Mouse (Mus musculus) cerebellum, adult (tissue): ENCODE measurements around the gene P2rx7.

ENCODE experiments used
- ATAC-seq: cut with Nextera tagmentation; 2 replicates; pipeline ENCODE4 v1.9.2; 2017; ENCODE audit warnings: mild to moderate bottlenecking, moderate library complexity, mixed read lengths; ENCODE audit not compliant: insufficient number of reproducible peaks, low FRiP score, low TSS enrichment

Gene P2rx7

DNA sequence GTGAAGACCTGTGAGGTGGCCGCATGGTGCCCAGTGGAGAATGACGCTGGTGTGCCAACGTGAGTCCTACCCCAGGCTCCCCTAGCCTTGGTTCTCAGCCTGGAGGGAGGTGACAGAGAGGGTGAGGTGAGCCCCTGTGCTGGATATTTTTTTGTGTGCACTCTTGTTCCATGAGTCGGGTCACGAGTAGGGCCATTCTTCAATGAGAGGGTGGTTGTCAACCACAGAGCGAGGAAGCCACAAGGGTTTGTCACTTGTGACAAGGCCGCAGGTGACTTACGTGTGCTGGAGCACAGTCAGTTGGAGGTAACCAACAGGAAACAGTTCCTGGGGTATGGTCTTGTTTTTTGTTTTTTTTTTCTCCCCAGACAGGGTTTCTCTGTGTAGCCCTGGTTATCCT lies 75.5 kb downstream of the P2rx7 start:
- no peak for ATAC-seq

DNA sequence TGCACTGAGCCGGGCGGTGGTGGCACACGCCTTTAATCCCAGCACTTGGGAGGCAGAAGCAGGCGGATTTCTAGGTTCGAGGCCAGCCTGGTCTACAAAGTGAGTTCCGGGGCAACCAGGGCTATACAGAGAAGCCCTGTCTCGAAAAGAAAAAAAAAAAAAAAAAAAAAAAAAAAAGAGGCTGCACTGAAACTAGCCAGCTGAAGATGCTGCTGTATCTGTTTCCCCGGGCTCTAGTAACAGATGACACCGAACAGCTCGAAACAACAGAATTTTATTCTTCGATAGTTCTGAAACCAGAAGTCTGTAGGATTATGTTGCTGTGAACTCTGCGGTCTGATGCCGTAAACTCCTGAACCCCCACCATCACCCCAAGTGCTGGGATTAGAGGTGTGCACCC lies 81.7 kb downstream of the P2rx7 start:
- no peak for ATAC-seq

DNA sequence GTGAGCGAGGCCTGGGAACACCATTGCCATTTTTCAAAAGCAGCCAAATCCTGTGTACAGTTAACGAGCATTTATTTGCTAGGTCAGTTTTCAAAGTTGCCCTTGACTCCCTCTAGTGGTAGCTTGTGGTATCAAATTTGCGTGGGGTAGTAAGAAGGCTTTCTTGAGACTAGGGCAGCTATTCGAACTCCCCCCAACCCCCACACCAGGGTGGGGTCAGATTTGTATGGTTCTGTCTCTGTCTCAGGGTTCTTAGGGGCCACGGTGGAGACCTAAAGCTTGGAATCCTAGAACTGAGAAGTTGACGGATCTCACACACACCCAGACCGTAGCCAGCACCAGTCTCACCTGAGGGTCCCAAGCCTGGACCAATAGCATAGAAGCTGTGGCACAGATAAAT lies 82.4 kb downstream of the P2rx7 start:
- peak; percentile 57; the same call in 1 of the 2 replicates for ATAC-seq

DNA sequence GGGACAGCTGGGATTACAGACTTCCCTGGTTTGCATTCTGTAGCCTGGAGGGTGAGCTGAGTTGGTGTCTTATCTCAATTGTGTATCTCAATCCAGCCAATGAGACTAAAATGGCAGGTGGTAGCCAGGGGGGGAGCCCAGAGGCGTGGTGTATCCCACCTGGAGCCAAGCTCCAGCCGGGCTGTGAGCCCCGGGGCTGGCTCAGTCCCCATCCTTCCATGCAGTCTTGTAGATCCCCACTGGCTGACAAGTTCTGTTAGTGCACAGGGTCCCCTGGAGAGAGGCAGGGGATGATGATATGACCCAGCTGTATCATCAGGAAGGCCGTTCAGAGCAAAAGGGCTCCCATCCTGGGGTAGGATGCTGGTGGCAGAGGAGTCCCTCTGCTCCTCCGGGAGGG lies 82.9 kb downstream of the P2rx7 start:
- no peak for ATAC-seq

DNA sequence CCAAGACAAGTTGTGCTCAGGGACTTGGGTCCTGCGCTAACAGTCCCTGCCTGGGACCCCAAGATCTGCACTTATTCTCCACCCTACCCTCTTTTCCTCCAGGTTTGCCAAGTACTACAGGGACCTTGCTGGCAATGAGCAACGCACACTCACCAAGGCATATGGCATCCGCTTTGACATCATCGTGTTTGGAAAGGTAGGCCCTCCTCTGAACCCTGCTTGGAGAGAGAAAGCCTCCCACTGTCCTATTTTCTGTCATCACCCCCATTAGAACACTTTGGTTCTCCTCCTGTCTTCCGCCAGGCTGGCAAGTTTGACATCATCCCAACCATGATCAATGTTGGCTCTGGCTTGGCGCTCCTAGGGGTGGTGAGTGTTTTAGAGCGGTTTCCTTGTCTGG lies 83.4 kb downstream of the P2rx7 start:
- no peak for ATAC-seq

DNA sequence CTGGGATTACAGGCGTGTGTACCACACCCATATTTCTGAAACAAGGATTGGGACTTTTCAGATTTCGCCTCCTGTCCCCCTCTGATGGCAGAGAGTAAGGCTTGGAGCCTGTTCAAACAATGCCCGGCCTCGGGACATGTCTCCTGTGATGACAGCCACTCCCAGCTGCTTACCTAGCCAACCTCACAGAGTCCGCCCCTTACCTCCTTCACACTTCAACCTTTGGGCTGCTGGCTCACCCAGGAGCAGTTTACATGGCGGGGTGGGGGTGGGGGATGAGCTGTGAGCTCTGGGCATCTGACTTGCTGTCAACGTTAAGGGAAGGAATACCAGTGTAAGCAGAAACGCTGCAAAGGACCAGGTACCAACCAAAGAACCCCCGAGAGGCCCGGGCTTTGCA lies 87.1 kb downstream of the P2rx7 start:
- no peak for ATAC-seq

DNA sequence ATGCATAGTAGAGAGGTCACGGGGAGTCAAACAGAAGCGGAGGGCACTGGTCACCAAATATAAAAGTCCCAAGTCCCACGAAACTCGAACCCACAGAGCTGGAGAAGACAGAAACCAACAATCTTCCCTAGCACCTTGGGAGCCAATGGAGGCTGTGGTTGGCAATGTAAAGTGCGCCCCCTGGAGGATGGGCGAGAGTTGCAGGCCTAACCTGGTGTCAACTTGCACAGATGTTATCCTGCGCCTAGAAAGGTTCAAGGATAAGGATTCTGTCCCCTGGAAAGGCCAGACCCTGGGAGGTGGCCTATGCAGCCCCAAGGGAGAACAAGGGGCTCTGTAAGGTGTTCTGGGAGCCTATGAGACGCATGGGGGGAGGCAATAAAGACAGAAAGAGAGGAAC lies 87.6 kb downstream of the P2rx7 start:
- ATAC-seq = no peak

DNA sequence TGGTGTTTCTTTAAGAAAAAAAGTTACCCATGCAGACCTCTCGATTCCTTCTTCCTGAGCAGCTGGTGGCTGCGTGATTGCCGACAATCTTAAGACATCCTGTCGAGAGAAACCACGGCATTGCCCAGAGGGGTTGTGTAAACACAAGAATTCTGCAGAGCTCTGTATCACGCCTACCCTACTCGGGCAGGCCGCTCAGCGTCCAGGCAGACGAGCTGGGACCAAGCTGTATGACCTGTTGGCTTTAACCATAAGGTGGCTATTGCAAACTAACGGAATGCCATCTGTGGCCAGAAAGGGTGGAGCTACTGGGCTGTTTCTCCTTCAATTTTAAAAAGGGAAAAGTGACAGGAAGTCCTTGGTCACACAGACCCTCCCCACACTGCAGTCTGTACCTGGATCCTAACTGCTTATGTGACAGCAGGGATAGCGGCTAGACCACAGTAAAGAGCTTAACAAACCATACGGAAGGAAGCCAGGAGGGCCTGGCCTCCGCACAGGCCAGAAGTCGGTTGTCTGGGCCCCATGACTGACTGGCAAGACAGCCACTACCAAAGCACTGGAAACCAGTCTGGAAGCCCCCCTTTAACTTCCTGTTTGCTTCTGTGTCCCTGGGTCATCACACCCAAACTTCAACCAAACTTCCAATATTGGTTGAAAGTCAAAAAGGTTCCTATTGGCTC lies 88.4 kb downstream of the P2rx7 start:
- ATAC-seq = no peak

DNA sequence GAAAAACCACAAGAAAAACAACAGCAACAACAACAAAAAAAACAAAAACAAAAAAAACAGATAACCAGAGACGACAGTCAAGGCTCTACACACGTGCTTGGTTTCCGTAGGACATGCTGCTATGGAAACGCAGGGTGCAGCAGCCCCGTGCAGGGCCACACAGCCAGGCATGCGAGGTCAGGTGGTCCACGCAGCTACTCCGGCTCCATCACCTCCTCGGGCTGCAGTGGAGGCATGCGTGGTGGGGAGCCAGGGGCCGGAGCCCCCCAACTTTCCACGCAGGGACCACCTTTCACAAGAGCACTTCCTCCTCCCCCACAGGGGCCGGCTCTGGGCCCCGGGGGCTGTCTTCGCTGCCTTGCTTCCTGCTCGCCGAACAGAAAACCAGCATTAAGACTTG lies 90.2 kb downstream of the P2rx7 start:
- ATAC-seq = no peak

DNA sequence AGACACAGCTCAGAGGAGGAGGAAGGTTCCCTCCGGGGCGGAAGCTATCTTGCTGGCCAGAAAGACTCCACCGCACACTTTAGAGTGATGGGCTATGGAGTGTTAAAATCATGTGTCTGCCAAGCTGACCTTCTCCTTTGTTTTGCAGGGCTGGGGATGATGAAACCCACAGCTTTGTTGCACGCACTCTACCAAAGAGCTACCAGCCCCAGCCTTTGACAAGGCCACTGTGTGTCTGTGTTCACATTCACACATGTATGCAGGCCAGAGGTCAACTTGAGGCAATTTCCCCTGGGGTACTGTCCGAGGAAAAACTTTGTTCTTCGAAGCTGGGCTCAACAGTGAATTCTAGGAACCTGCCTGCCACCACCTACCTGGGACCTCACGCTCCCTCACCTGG lies 92.1 kb downstream of the P2rx7 start:
- ATAC-seq = no peak

DNA sequence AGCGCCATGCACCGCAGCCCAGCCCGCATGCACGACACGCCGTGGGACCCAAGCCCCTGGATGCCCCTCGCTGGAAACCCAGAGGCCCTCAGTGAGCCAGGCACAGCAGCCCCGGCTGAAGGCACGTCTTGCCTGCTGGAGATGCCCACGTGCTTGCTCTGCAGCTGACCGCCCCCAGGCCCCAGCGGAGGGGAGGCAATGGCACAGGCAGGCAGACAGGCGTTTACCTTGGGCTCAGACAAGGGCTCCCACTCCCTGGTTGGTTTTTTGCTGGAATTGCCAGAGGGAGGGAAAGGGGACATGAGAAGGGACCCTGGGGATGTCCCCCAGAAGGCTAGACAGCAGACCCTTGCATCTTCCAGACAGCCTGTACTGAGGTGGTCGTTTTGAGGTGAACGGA lies 93.0 kb downstream of the P2rx7 start:
- ATAC-seq = no peak
